Mouse (Mus musculus) hindbrain, embryonic 15.5 days (tissue): Measurements from ENCODE around the gene Cenps. TPM values are rescaled to one million over a fixed set of nuclear protein-coding genes. Genes with fewer than 3 reads are reported as not detected.
"Not testable (repeated sequence)": the region's sequence is repeated elsewhere in the genome, so short reads cannot be mapped to it uniquely, and the experiment has no call there.

Experiments used
- ATAC-seq: fragments of 200-750 bp; cut with Nextera tagmentation; 2 replicates; pipeline ENCODE4 v1.8.0; 2017; ENCODE audit warnings: low read depth, moderate number of reproducible peaks, moderate TSS enrichment; ENCODE audit not compliant: low FRiP score
- H3K27ac ChIP-seq: fragments of 300-500 bp; sonication (generic); replicated peaks from 2 replicates; pipeline ENCODE4 v1.5.1; 2015; ENCODE audit warnings: mild to moderate bottlenecking, inconsistent platforms
- H3K27me3 ChIP-seq: fragments of 300-500 bp; sonication (generic); 2 replicates; pipeline ENCODE4 v1.6.1; 2015; ENCODE audit warnings: control low read depth, inconsistent platforms
- H3K36me3 ChIP-seq: fragments of 300-500 bp; sonication (generic); 2 replicates; pipeline ENCODE4 v1.6.1; 2015; ENCODE audit warnings: control low read depth, inconsistent platforms
- H3K4me1 ChIP-seq: fragments of 300-500 bp; sonication (generic); replicated peaks from 2 replicates; pipeline ENCODE4 v1.6.1; 2015; ENCODE audit warnings: control low read depth, inconsistent platforms
- H3K4me2 ChIP-seq: fragments of 300-500 bp; sonication (generic); 2 replicates; pipeline ENCODE4 v1.6.1; 2015; ENCODE audit warnings: moderate library complexity, mild to moderate bottlenecking, inconsistent platforms
- H3K4me3 ChIP-seq: fragments of 300-500 bp; sonication (generic); 2 replicates; pipeline ENCODE4 v1.5.1; 2015; ENCODE audit warnings: mild to moderate bottlenecking, inconsistent platforms
- H3K9ac ChIP-seq: fragments of 300-500 bp; sonication (generic); 2 replicates; pipeline ENCODE4 v1.6.1; 2015; ENCODE audit warnings: inconsistent platforms
- H3K9me3 ChIP-seq: fragments of 300-500 bp; sonication (generic); 2 replicates; pipeline ENCODE4 v1.6.1; 2016; ENCODE audit warnings: control low read depth, inconsistent platforms
- whole genome bisulfite sequencing: fragments of 180-500 bp; shearing (Covaris S2); methylation state at CpG from one replicate; pipeline ENCODE4 v1.1.7; 2015; 5-methylcytosine and 5-hydroxymethylcytosine counted together
- polyA plus RNA-seq: library from polyadenylated mRNA; unstranded; fragments of >200 nt; fragmentation: Nextera tagmentation; extraction: Ambion mirVana; gene quantifications from 2 replicates; pipeline ENCODE4 v1.2.1, GENCODE M21; 2015

The Cenps gene
- polyA plus RNA-seq, 1 experiment from 2014 or later, result 18.8 TPM

GRCm38 (mm10) chr4:149131789-149132565 lies 5.5 kb downstream of the Cenps start:
- H3K27ac ChIP-seq, result no peak overlapping the region
- WGBS, result 92% methylated on average over 21 of the region's 21 CpGs

GRCm38 (mm10) chr4:149131021-149131752 lies 6.2 kb downstream of the Cenps start:
- no peaks in the 10 kb centered on the region for H3K9me3 ChIP-seq
- H3K4me2 ChIP-seq, result no peak overlapping the region
- no peak overlapping the region for H3K9ac ChIP-seq
- no peaks in the 10 kb centered on the region for H3K27me3 ChIP-seq
- 91% methylated on average over 23 of the region's 23 CpGs for WGBS
- no peak overlapping the region for H3K27ac ChIP-seq
- peaks cover under 1% of the 10 kb centered on the region; the same call in 1 of the 2 replicates for H3K4me1 ChIP-seq
- no peak overlapping the region for H3K4me3 ChIP-seq
- no peak for ATAC-seq
- no peaks in the 10 kb centered on the region for H3K36me3 ChIP-seq

More at GRCm38 (mm10) chr4:149131789-149132565, 5.5 kb downstream of the Cenps start:
- no peaks in the 10 kb centered on the region for H3K36me3 ChIP-seq
- H3K27me3 ChIP-seq, result no peaks in the 10 kb centered on the region
- H3K9ac ChIP-seq, result no peak overlapping the region
- ATAC-seq, result no peak
- H3K9me3 ChIP-seq, result no peaks in the 10 kb centered on the region
- H3K4me1 ChIP-seq, result peaks cover 9% of the 10 kb centered on the region
- H3K4me3 ChIP-seq, result no peak overlapping the region
- H3K4me2 ChIP-seq, result no peak overlapping the region

- H3K4me3 ChIP-seq, result no peak overlapping the region
- no peak overlapping the region for H3K27ac ChIP-seq
- 83% methylated on average over 18 of the region's 18 CpGs for whole genome bisulfite sequencing
- no peak overlapping the region for H3K4me2 ChIP-seq
- no peak for ATAC-seq
- no peaks in the 10 kb centered on the region for H3K36me3 ChIP-seq
- H3K4me1 ChIP-seq, result no peaks in the 10 kb centered on the region
- no peak overlapping the region for H3K9ac ChIP-seq
- H3K9me3 ChIP-seq, result no peaks in the 10 kb centered on the region
- no peaks in the 10 kb centered on the region for H3K27me3 ChIP-seq
Observed at GRCm38 (mm10) chr4:149128467-149128866, 9.0 kb downstream of the Cenps start.

- 83% methylated on average over 11 of the region's 11 CpGs for WGBS
- ATAC-seq, result no peak
- Histone ChIP-seq H3K4me3 (no peak within 1 kb of the TSS), H3K4me1 (no peaks in the 10 kb centered on the region), H3K36me3 (peaks cover 4% of the 10 kb centered on the region; the same call in 1 of the 2 replicates), H3K27me3 (no peaks in the 10 kb centered on the region), H3K4me2 (no peak within 1 kb of the TSS), H3K27ac (no peak within 1 kb of the TSS), H3K9me3 (no peaks in the 10 kb centered on the region), H3K9ac (no peak within 1 kb of the TSS)
Observed at GRCm38 (mm10) chr4:149126663-149127062, 10.8 kb downstream of the Cenps start, which contains the start of gene Cort. Cort (minus strand) TSS chr4:149126763.

- no peak overlapping the region for H3K27ac ChIP-seq
- WGBS, result 79% methylated on average over 6 of the region's 6 CpGs
- no peaks in the 10 kb centered on the region for H3K27me3 ChIP-seq
- peaks cover 4% of the 10 kb centered on the region; the same call in 1 of the 2 replicates for H3K36me3 ChIP-seq
- no peak overlapping the region for H3K4me3 ChIP-seq
- no peaks in the 10 kb centered on the region for H3K9me3 ChIP-seq
- H3K4me2 ChIP-seq, result no peak overlapping the region
- no peaks in the 10 kb centered on the region for H3K4me1 ChIP-seq
- H3K9ac ChIP-seq, result no peak overlapping the region
- ATAC-seq, result no peak
Observed at GRCm38 (mm10) chr4:149126115-149126509, 11.3 kb downstream of the Cenps start.

GRCm38 (mm10) chr4:149125341-149126114 lies 11.9 kb downstream of the Cenps start:
- no peak overlapping the region for H3K4me3 ChIP-seq
- H3K27me3 ChIP-seq, result no peaks in the 10 kb centered on the region
- no peak for ATAC-seq
- no peaks in the 10 kb centered on the region for H3K4me1 ChIP-seq
- no peak overlapping the region for H3K4me2 ChIP-seq
- 39% methylated on average over 11 of the region's 11 CpGs for WGBS
- H3K27ac ChIP-seq, result no peak overlapping the region
- no peak overlapping the region for H3K9ac ChIP-seq
- H3K9me3 ChIP-seq, result no peaks in the 10 kb centered on the region
- H3K36me3 ChIP-seq, result peaks cover 4% of the 10 kb centered on the region; the same call in 1 of the 2 replicates

- Histone ChIP-seq H3K9me3 (no peaks in the 10 kb centered on the region), H3K27me3 (no peaks in the 10 kb centered on the region), H3K9ac (no peak overlapping the region), H3K36me3 (peaks cover 16% of the 10 kb centered on the region; the same call in 1 of the 2 replicates), H3K27ac (no peak overlapping the region), H3K4me1 (no peaks in the 10 kb centered on the region), H3K4me2 (no peak overlapping the region), H3K4me3 (no peak overlapping the region)
- no peak for ATAC-seq
- 76% methylated on average over 5 of the region's 5 CpGs for WGBS
Observed at GRCm38 (mm10) chr4:149123432-149123831, 14.0 kb downstream of the Cenps start.

GRCm38 (mm10) chr4:149119978-149120562 lies 17.4 kb downstream of the Cenps start:
- H3K27me3 ChIP-seq, ATAC-seq: not testable (repeated sequence)
- WGBS, result 85% methylated on average over 12 of the region's 12 CpGs

GRCm38 (mm10) chr4:149103875-149104561 lies 33.4 kb downstream of the Cenps start, which contains the start of gene Dffa:
Dffa (plus strand) TSS chr4:149104146.
- Histone ChIP-seq H3K9ac (peak within 1 kb of the TSS; percentile 90), H3K36me3 (peaks cover 21% of the 10 kb centered on the region), H3K4me1 (peaks cover 11% of the 10 kb centered on the region), H3K27me3 (no peaks in the 10 kb centered on the region), H3K9me3 (no peaks in the 10 kb centered on the region), H3K4me2 (peak within 1 kb of the TSS; percentile 66), H3K27ac (peak within 1 kb of the TSS; percentile 63), H3K4me3 (peak within 1 kb of the TSS; percentile 79)
- under 1% methylated on average over 35 of the region's 35 CpGs for WGBS
- ATAC-seq, result peak; percentile 89

More at GRCm38 (mm10) chr4:149119978-149120562, 17.4 kb downstream of the Cenps start:
- not testable (repeated sequence) for H3K9me3 ChIP-seq, H3K4me1 ChIP-seq, H3K4me2 ChIP-seq, H3K9ac ChIP-seq, H3K27ac ChIP-seq, H3K4me3 ChIP-seq
- peaks cover 16% of the 10 kb centered on the region; the same call in 1 of the 2 replicates for H3K36me3 ChIP-seq

- 82% methylated on average over 3 of the region's 3 CpGs for WGBS
- H3K27ac ChIP-seq, result no peak overlapping the region
- H3K27me3 ChIP-seq, result no peaks in the 10 kb centered on the region
- no peaks in the 10 kb centered on the region for H3K9me3 ChIP-seq
- peaks cover 4% of the 10 kb centered on the region; the same call in 1 of the 2 replicates for H3K36me3 ChIP-seq
- no peak overlapping the region for H3K9ac ChIP-seq
- no peak overlapping the region for H3K4me3 ChIP-seq
- no peak overlapping the region for H3K4me2 ChIP-seq
- no peak for ATAC-seq
- peaks cover 27% of the 10 kb centered on the region for H3K4me1 ChIP-seq
Observed at GRCm38 (mm10) chr4:149101456-149101855, 36.0 kb downstream of the Cenps start.

- H3K27me3 ChIP-seq, ATAC-seq, H3K4me2 ChIP-seq, H3K9me3 ChIP-seq, H3K27ac ChIP-seq, H3K4me3 ChIP-seq, H3K9ac ChIP-seq, H3K36me3 ChIP-seq: not testable (repeated sequence)
- 88% methylated on average over 12 of the region's 12 CpGs for WGBS
- peaks cover 27% of the 10 kb centered on the region for H3K4me1 ChIP-seq
Observed at GRCm38 (mm10) chr4:149100449-149100848, 37.0 kb downstream of the Cenps start.
